Mouse (Mus musculus) ES-Bruce4 (cell line): ENCODE results near the gene Timm44. TPM values are rescaled to one million over a fixed set of nuclear protein-coding genes. Genes with fewer than 3 reads are reported as not detected.

Experiments
- H3K27ac ChIP-seq: 2 replicates; pipeline ENCODE4 v1.5.1; 2012; ENCODE audit warnings: low read length, inconsistent platforms; ENCODE audit not compliant: insufficient read depth
- H3K27me3 ChIP-seq: 2 replicates; pipeline ENCODE4 v1.6.1; 2012; ENCODE audit warnings: mild to moderate bottlenecking, low read length, inconsistent platforms; ENCODE audit not compliant: control insufficient read depth, poor library complexity, insufficient read depth, severe bottlenecking
- H3K36me3 ChIP-seq: 2 replicates; pipeline ENCODE4 v1.6.1; 2012; ENCODE audit warnings: inconsistent platforms, mild to moderate bottlenecking, low read length, moderate library complexity; ENCODE audit not compliant: control insufficient read depth, poor library complexity, insufficient read depth, severe bottlenecking
- H3K4me1 ChIP-seq: one replicate; pipeline ENCODE4 v1.8.1; 2011; ENCODE audit warnings: low read length; ENCODE audit not compliant: control insufficient read depth, insufficient read depth
- H3K4me3 ChIP-seq: 2 replicates; pipeline ENCODE4 v1.5.1; 2011; ENCODE audit warnings: low read depth, mild to moderate bottlenecking, low read length
- H3K9ac ChIP-seq: 2 replicates; pipeline ENCODE4 v1.6.1; 2012; ENCODE audit warnings: low read depth, mild to moderate bottlenecking, inconsistent platforms; ENCODE audit not compliant: poor library complexity, severe bottlenecking
- H3K9me3 ChIP-seq: replicated peaks from 2 replicates; pipeline ENCODE4 v1.6.1; 2012; ENCODE audit warnings: mild to moderate bottlenecking, low read length, inconsistent platforms; ENCODE audit not compliant: control insufficient read depth, poor library complexity, insufficient read depth, severe bottlenecking
- CTCF ChIP-seq: IDR thresholded peaks from one replicate; pipeline ENCODE4 v1.8.1; 2011; ENCODE audit warnings: low read depth, low read length
- EP300 ChIP-seq: IDR thresholded peaks from 2 replicates; pipeline ENCODE4 v1.6.1; 2011; ENCODE audit warnings: low read depth, low read length; ENCODE audit not compliant: insufficient read depth
- POLR2A ChIP-seq: IDR thresholded peaks from one replicate; pipeline ENCODE4 v1.8.1; 2011; ENCODE audit warnings: low read length; ENCODE audit not compliant: insufficient read depth
- polyA plus RNA-seq: library from polyadenylated mRNA; stranded (reverse); fragments of >200 nt; gene quantifications from 2 replicates; pipeline ENCODE4 v1.2.4, GENCODE M21; 2011; ENCODE audit warnings: low read depth; ENCODE audit not compliant: missing spikeins, insufficient read depth, insufficient read length

The Timm44 gene
- polyA plus RNA-seq, 1 experiment = 103 TPM

DNA sequence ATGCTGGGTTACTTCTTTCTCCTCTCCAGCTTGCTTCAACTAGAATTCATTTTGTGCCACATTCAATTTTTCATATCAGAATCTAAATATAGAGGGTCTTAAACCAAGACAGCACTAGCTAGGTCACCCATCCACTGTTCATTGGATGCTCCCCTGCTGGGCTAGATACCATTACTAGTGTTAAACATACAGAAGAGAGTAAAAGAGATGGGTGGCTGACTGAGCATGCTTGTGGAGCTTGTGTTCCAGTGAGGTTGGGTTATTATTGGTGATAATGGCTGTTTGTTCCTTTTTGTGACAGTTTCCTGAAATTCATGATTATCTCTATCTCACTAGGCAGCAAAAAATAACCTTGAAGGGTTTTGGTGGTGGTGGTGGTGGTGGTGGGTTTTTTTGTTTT lies 53.7 kb downstream of the Timm44 start:
- no peaks in the 10 kb centered on the region for H3K9me3 ChIP-seq
- H3K27ac ChIP-seq = no peak overlapping the region
- no peak for TF ChIP-seq EP300
- H3K36me3 ChIP-seq = no peaks in the 10 kb centered on the region
- no peaks in the 10 kb centered on the region for H3K4me1 ChIP-seq
- H3K9ac ChIP-seq = no peak overlapping the region
- no peak overlapping the region for H3K4me3 ChIP-seq
- peaks cover 3% of the 10 kb centered on the region for H3K27me3 ChIP-seq

DNA sequence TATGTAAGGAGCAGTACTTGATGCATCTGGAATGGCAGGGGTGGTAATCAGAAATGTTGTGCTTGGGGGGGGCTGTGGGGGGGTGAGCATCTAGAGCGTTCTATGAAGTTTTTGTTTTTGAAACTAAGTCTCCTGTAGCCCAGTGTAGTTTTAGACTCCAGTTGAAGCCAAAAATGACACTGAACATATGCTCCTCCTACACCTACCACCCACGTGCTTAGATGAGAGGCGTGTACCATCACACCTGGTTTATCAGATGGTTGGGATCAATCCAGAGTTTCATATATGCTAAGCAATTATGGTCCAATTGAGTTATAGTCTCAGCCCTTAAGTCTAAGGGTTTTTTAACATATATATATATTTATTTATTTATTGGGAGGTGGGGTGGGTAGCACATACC lies 56.1 kb downstream of the Timm44 start:
- H3K36me3 ChIP-seq = no peaks in the 10 kb centered on the region
- H3K4me3 ChIP-seq = no peak overlapping the region
- peaks cover 3% of the 10 kb centered on the region for H3K4me1 ChIP-seq
- H3K27me3 ChIP-seq = peaks cover 3% of the 10 kb centered on the region
- H3K9ac ChIP-seq = no peak overlapping the region
- H3K27ac ChIP-seq = no peak overlapping the region
- no peaks in the 10 kb centered on the region for H3K9me3 ChIP-seq
- no peak for TF ChIP-seq EP300
- TF ChIP-seq CTCF = no peak
- no peak for TF ChIP-seq POLR2A

DNA sequence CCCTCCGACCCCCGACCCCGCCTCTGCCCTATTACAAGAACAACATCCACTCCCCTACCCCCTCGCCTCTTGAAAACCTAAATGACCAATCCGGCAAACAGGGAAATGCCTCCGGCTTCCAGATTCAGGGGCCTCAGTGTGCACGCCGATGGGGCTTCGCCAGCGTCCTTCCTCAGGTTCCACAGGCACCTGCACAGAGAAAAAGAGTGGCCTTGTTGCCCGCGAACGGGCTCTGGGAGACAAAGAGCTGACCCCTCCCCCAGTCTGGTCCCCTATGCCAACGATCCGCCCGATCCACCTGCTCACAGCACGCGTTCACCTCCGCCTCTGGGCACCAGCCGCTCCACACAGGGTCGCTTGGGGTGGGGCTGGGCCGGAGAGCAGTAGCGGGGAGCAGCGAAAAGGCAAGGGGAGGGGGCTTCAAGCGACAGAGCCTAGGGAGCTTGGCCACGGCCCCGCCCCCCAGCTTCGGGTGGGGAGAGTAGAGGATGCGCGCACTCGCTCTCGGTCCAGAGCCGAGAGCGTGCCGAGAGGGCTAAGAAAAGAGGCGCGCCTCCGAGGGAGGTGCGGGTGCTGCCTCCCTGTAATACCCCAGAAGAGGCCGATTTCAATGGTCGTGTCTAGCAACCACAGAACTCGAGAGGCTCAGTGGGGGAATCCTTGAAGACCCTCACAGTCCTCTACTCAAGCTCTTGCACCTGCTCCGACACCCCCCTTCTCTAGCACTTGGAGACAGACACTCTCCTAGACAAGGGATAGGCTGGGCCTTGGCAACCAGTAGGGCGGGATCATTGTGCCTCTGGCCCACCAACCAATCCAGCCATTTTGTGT lies 58.7 kb downstream of the Timm44 start, which contains the start of gene Prr36:
TSS of gene Prr36 (minus strand) at position 669 of the 831 bp plus-strand sequence.
- no peaks in the 10 kb centered on the region for H3K9me3 ChIP-seq
- no peak within 1 kb of the TSS for H3K27ac ChIP-seq
- H3K9ac ChIP-seq = peak within 1 kb of the TSS; percentile 65
- no peaks in the 10 kb centered on the region for H3K36me3 ChIP-seq
- H3K4me1 ChIP-seq = peaks cover 4% of the 10 kb centered on the region
- no peaks in the 10 kb centered on the region; the same call in 1 of the 2 replicates for H3K27me3 ChIP-seq
- no peak for TF ChIP-seq EP300
- no peak for TF ChIP-seq POLR2A
- no peak for TF ChIP-seq CTCF
- peak within 1 kb of the TSS; percentile 66 for H3K4me3 ChIP-seq

DNA sequence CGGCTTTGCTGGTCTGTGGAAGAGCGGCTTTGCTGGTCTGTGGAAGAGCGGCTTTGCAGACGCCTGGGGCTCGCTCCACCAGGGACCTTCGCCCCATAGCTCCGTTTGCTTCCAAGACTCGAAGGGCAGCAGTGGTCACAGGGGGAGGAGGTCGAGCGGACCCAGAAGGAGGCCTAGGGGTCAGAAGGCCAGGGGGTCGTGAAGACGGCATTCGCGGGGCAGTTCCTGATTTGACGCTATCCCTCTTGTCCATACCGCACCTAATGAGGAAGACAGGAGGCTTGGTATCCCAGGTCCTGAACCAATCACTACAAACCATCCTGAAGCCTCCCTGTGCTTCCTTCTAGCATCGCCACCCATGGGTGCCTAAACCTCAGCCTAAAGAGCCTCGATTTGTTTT lies 59.4 kb downstream of the Timm44 start:
- Histone ChIP-seq H3K4me1 (peaks cover 4% of the 10 kb centered on the region), H3K27me3 (no peaks in the 10 kb centered on the region; the same call in 1 of the 2 replicates), H3K9ac (peak overlapping the region; percentile 65), H3K4me3 (peak overlapping the region; percentile 66), H3K36me3 (no peaks in the 10 kb centered on the region), H3K27ac (no peak overlapping the region), H3K9me3 (no peaks in the 10 kb centered on the region)
- TF ChIP-seq EP300 (no peak), CTCF (no peak), POLR2A (no peak)

DNA sequence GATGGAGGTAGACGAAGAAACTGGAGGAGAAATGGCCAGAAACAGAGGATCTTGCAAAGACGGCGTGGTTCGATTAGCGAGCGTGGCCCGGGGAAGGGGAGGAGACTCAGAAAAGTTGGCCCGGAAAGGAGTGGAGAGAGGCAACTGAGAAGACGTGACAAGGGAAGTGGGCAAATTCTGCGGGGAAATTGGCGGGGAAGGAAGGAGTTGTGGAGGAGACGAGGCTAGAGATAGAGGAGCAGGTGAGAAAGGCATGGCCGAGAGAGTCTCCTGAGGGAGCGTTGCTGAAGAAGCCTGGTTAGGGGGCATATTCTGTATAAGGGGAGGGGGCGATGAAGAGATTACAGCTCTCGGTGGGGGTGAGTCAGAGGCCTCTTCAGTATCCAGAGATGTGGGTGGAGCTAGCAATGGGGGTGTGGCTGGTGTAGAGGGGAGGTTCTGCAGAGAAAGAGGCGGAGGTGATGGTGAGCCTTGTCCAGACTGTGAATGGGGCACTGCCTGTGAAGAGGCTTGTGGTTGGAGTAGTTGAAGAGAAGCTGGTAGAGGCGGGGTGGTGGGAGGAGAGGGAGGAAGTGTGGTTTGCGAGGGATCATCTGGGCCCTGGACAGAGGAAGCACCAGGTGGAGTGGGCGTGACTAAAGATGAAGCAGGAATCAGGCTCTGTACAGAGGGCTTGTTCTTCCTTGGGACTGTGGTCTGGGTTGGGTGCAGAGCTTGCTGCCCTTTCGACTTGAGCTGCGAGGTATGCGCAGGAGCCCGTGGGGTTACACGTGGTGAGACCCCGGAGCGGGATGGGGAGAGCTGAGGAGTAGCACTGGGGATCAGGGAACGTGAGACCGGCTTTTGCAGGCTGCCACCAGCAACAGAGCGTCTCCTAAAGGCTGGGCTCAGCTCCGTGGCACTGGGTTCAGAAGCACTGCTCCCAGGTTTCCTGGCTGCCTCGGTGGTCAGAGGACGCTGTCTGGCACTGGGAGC lies 61.4 kb downstream of the Timm44 start:
- no peaks in the 10 kb centered on the region; the same call in 1 of the 2 replicates for H3K27me3 ChIP-seq
- peaks cover 4% of the 10 kb centered on the region for H3K4me1 ChIP-seq
- H3K9me3 ChIP-seq = no peaks in the 10 kb centered on the region
- TF ChIP-seq POLR2A = no peak
- no peak for TF ChIP-seq EP300
- no peak for TF ChIP-seq CTCF
- 0 out of 2 replicates have a peak overlapping the region, but pooled peaks have one; percentile 7 for H3K9ac ChIP-seq
- H3K36me3 ChIP-seq = no peaks in the 10 kb centered on the region
- peak overlapping the region; percentile 26 for H3K4me3 ChIP-seq
- H3K27ac ChIP-seq = no peak overlapping the region
